Mouse (Mus musculus): ENCODE measurements around the gene Fam69b. TPM values are rescaled to one million over a fixed set of nuclear protein-coding genes. Genes with fewer than 3 reads are reported as not detected.

Fam69b gene
- total RNA-seq (2014; fragmentation: Nextera tagmentation): 5.7 and 7.7 TPM in 2 replicates
- 6.8 and 8.0 TPM in 2 replicates for total RNA-seq (2017)

- ATAC-seq (replicated peaks; ENCODE audit: low FRiP score, low TSS enrichment, poor library complexity, severe bottlenecking): no peak
Observed at GRCm38 (mm10) chr2:26627921-26628739, at the start of gene Fam69b. Gene Fam69b, plus strand, starts transcription at chr2:26628457.

- ATAC-seq (replicated peaks; ENCODE audit: low FRiP score, low TSS enrichment, poor library complexity, severe bottlenecking): no peak
Observed at GRCm38 (mm10) chr2:26579714-26580113, 48.5 kb upstream of the Fam69b start, which contains the start of gene Egfl7. Gene Egfl7, plus strand, starts transcription at chr2:26580014.

- ATAC-seq (replicated peaks; ENCODE audit: low FRiP score, low TSS enrichment, poor library complexity, severe bottlenecking): no peak
Observed at GRCm38 (mm10) chr2:26580751-26581150, 47.5 kb upstream of the Fam69b start.

GRCm38 (mm10) chr2:26582203-26582602 lies 46.1 kb upstream of the Fam69b start:
- ATAC-seq (replicated peaks; ENCODE audit: low FRiP score, low TSS enrichment, poor library complexity, severe bottlenecking): no peak

GRCm38 (mm10) chr2:26582741-26583140 lies 45.5 kb upstream of the Fam69b start:
- ATAC-seq (replicated peaks; ENCODE audit: low FRiP score, low TSS enrichment, poor library complexity, severe bottlenecking): no peak

- no peak for ATAC-seq (replicated peaks; ENCODE audit: low FRiP score, low TSS enrichment, poor library complexity, severe bottlenecking)
Observed at GRCm38 (mm10) chr2:26583640-26584039, 44.6 kb upstream of the Fam69b start.

GRCm38 (mm10) chr2:26585713-26586112 lies 42.5 kb upstream of the Fam69b start:
- ATAC-seq (replicated peaks; ENCODE audit: low FRiP score, low TSS enrichment, poor library complexity, severe bottlenecking): no peak

GRCm38 (mm10) chr2:26586294-26587043 lies 41.8 kb upstream of the Fam69b start, which contains the start of gene Gm20532:
Gene Gm20532, plus strand, starts transcription at chr2:26586639.
- peak; percentile 23 for ATAC-seq (replicated peaks; ENCODE audit: low FRiP score, low TSS enrichment, poor library complexity, severe bottlenecking)

- ATAC-seq (replicated peaks; ENCODE audit: low FRiP score, low TSS enrichment, poor library complexity, severe bottlenecking): peak; percentile 56
Observed at GRCm38 (mm10) chr2:26587044-26587405, 41.2 kb upstream of the Fam69b start.

GRCm38 (mm10) chr2:26588573-26588972 lies 39.7 kb upstream of the Fam69b start:
- no peak for ATAC-seq (replicated peaks; ENCODE audit: low FRiP score, low TSS enrichment, poor library complexity, severe bottlenecking)

GRCm38 (mm10) chr2:26589284-26589683 lies 39.0 kb upstream of the Fam69b start:
- no peak for ATAC-seq (replicated peaks; ENCODE audit: low FRiP score, low TSS enrichment, poor library complexity, severe bottlenecking)

- ATAC-seq (replicated peaks; ENCODE audit: low FRiP score, low TSS enrichment, poor library complexity, severe bottlenecking): no peak
Observed at GRCm38 (mm10) chr2:26590282-26590681, 38.0 kb upstream of the Fam69b start.

GRCm38 (mm10) chr2:26590962-26591361 lies 37.3 kb upstream of the Fam69b start:
- no peak for ATAC-seq (replicated peaks; ENCODE audit: low FRiP score, low TSS enrichment, poor library complexity, severe bottlenecking)

GRCm38 (mm10) chr2:26591416-26591815 lies 36.8 kb upstream of the Fam69b start:
- ATAC-seq (replicated peaks; ENCODE audit: low FRiP score, low TSS enrichment, poor library complexity, severe bottlenecking): no peak

GRCm38 (mm10) chr2:26593211-26594021 lies 34.8 kb upstream of the Fam69b start:
- ATAC-seq (replicated peaks; ENCODE audit: low FRiP score, low TSS enrichment, poor library complexity, severe bottlenecking): no peak

GRCm38 (mm10) chr2:26594022-26594346 lies 34.3 kb upstream of the Fam69b start:
- ATAC-seq (replicated peaks; ENCODE audit: low FRiP score, low TSS enrichment, poor library complexity, severe bottlenecking): peak; percentile 78

- no peak for ATAC-seq (replicated peaks; ENCODE audit: low FRiP score, low TSS enrichment, poor library complexity, severe bottlenecking)
Observed at GRCm38 (mm10) chr2:26594461-26594933, 33.8 kb upstream of the Fam69b start.

GRCm38 (mm10) chr2:26594934-26595724 lies 33.1 kb upstream of the Fam69b start:
- ATAC-seq (replicated peaks; ENCODE audit: low FRiP score, low TSS enrichment, poor library complexity, severe bottlenecking): no peak
